Mouse (Mus musculus) ovary, adult 18-20 months (tissue): Measurements from ENCODE around the gene Sp1.

Source experiments
- DNase-seq: peaks from one replicate; pipeline ENCODE4 v3.0.0; 2022; ENCODE audit warnings: low spot score, mixed read lengths

Sp1 gene

GRCm38 (mm10) chr15:102399229-102400221 is 6.4 kb upstream of the Sp1 start:
- peak; percentile 93 for DNase-seq

DNA sequence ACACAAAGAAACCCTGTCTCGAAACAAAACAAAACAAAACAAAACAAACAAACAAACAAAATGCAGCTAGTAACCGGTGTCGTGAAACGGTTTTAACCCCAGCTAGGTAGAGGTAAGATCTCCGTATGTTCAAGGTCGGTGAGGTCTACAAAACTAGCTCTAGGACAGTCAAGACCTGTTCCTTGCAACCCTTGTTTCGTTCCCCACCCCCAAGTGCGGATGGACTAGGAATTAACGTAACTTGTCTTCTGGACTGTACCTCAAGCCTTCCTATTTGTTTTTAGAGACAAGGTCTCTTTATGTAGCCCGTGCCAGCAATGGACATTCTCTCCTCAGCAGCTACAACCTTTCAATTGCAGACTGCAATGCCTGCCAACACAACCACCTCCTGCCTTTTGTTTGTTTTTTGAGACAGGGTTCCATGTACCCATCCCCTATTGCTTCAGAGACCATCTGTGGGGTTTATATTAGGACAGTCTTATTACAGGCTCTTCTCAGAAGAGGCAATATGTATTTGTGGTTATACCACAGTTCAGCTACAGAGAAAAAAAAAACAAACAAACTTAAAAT is 5.4 kb upstream of the Sp1 start:
- no peak for DNase-seq

DNA sequence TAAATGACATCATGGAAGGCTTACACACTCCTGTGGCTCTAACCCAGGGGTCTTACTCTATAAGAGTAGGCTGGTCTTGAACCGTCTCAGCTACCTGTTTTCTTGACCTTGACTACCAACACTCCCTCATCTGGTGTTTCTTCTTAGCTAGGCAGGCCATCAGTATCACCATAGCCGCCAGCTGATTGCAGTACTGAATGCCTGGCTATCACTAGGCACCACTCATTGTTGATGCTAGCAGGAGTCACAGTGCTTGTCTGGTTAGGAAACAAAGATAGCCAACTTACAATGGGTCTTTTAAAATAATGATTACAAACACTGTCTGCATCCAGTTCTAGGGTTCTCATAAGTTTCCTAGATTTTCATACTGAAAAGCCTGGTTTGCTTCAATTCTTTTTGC is 4.7 kb upstream of the Sp1 start:
- no peak for DNase-seq

GRCm38 (mm10) chr15:102402210-102402609 is 3.7 kb upstream of the Sp1 start:
- DNase-seq, result no peak

DNA sequence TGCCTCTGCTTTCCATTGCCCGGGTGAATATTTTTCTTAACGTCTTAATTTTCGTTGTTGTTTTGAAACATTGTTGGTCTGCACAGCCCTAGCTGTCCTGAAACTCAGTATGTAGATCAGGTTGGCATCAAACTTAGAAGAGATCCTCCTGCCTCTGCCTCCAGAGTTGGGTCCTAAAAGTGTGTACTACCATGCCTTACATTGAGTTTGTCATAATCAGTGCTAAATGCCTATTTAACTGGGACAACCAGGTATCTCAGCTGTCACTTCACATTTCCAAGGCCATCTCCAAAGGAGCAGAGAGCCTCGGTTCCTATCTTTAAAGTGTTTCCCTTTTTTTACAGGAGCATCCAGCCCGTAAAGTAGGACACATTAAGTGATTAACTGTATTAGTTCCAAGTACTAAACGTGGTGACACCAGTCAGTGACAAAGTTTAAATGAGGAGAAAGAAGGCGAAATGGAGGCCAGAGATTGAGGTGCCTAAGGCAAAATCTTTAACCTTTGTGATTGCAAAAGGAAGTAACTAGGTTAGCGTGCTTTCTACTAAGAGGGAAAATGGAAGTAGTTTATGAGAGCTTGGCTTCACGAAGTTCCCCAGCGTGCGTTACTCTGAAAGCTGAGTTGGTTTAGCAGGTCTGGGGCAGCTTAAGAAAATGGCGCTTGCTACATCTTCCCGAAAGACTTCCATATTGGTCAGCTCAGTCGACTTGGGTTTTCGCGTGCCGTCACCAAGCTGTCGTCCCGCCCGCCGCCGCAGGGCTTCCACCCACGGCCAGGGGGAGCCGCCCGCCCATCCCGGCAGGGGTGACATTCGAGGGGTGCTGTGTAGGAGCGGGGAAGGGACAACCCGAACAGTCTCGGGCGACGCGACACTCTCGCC is 1.1 kb upstream of the Sp1 start:
- DNase-seq, result no peak

- DNase-seq, result peak; percentile 89
Observed at GRCm38 (mm10) chr15:102406196-102406911, 411 bp downstream of the Sp1 start.

GRCm38 (mm10) chr15:102406912-102407580 is 1.1 kb downstream of the Sp1 start:
- no peak for DNase-seq

DNA sequence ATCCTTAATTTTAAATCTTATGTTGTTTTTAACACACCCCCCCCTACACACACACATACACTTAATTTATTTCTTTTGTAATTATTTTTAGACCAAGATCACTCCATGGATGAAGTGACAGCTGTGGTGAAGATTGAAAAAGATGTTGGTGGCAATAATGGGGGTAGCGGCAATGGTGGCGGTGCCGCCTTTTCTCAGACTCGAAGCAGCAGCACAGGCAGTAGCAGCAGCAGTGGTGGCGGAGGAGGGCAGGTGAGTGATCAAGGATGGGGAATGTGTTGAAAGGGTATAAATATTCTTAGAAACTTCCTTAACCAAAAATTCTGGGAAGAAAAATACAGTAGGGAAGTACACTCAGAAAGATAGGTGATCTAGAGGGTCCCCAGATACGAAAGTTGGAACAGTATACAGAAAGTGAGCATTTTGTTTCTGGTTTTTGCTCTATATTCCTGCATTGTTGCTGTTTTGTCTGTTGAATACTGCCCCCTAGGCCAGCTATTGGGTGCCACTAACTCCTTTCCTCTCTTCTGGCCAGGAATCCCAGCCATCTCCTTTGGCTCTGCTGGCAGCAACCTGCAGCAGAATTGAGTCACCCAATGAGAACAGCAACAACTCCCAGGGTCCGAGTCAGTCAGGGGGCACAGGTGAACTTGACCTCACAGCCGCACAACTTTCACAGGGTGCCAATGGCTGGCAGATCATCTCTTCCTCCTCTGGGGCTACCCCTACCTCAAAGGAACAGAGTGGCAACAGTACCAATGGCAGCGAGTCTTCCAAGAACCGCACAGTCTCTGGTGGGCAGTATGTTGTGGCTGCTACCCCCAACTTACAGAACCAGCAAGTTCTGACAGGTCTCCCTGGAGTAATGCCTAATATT is 2.0 kb downstream of the Sp1 start:
- DNase-seq, result no peak

DNA sequence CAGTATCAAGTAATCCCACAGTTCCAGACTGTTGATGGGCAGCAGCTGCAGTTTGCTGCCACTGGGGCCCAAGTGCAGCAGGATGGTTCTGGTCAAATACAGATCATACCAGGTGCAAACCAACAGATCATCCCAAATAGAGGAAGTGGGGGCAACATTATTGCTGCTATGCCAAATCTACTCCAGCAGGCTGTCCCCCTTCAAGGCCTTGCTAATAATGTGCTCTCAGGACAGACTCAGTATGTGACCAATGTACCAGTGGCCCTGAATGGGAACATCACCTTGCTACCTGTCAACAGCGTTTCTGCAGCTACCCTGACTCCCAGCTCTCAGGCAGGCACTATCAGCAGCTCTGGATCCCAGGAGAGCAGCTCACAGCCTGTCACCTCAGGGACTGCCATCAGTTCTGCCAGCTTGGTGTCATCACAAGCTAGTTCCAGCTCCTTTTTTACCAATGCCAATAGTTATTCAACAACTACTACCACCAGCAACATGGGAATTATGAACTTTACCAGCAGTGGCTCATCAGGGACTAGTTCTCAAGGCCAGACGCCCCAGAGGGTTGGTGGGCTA is 2.7 kb downstream of the Sp1 start:
- DNase-seq, result no peak

DNA sequence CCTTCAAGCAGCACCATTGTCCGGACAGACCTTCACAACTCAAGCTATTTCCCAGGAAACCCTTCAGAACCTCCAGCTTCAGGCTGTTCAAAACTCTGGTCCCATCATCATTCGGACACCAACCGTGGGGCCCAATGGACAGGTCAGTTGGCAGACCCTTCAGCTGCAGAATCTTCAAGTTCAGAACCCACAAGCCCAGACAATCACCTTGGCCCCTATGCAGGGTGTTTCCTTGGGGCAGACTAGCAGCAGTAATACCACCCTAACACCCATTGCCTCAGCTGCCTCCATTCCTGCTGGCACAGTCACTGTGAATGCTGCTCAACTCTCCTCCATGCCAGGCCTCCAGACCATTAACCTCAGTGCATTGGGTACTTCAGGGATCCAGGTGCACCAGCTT is 3.3 kb downstream of the Sp1 start:
- no peak for DNase-seq

DNA sequence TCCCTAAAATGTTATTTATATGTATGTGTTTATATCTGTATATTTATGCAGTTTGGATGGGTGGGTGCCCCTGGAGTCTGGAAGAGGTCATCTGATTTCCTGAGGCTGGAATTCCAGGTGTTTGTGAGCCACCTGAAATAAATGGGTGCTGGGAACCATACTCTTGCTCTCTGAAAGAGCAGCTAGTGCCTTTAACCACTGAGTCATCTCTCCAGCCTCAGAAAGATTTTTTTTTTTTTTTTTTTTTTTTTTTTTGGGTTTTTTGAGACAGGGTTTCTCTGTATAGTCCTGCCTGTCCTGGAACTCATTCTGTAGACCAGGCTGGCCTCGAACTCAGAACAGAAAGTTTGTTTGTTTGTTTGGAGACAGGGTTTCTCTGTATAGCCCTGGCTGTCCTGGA is 5.1 kb downstream of the Sp1 start:
- no peak for DNase-seq

GRCm38 (mm10) chr15:102413687-102414086 is 7.7 kb downstream of the Sp1 start:
- DNase-seq, result no peak

DNA sequence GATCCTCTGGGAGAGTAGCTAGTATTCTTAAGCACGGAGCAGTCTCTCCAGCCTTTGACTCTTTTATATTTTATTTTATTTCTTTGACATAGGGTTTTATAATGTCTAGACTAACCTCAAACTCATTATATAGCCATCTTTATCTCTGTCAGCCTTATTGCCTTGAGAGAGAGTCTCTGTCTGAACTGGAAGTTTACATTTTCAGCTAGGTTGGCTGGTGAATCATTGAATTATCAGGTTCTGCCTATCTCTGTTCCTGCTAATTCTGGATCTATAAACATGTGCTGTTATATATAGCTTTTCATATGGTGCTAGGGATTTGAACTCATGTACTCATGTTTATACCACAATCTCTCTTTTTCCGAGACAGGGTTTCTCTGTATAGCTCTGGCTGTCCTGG is 11.6 kb downstream of the Sp1 start:
- no peak for DNase-seq

DNA sequence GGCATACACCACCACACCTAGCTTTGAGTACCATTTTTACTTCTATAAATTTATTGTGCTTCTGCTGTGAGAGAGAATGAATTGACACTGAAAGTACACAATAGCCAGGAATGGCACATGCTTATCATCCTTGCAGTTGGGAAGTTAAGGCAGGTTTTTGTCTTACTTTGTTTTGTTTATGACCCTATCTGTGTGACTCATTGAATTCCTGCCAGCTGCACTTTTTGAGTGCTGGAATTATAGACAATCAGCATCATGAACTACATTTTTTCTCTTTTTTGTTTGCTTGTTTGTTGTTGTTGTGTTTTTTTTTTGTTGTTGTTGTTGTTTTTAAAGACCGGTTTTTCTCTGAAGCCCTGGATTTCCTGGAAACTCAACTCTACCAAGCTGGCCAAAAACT is 15.0 kb downstream of the Sp1 start:
- no peak for DNase-seq

DNA sequence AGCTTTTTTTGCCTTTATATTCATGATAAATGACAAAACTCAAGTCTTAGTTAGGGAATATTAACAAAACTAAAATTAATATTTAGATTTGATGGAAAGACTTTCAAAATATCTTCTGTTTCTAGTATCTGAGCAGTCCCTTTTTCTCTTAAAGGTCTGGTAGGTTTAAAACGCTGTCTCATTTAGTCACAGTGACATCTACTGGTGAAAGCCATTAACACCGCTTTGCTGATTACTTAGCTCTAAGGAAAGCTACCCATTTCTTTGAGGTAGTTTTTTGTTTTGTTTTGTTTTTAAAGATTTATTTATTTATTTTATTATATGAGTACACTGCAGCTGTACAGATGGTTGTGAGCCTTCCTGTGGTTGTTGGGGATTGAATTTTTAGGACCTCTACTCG is 15.5 kb downstream of the Sp1 start:
- DNase-seq, result no peak

DNA sequence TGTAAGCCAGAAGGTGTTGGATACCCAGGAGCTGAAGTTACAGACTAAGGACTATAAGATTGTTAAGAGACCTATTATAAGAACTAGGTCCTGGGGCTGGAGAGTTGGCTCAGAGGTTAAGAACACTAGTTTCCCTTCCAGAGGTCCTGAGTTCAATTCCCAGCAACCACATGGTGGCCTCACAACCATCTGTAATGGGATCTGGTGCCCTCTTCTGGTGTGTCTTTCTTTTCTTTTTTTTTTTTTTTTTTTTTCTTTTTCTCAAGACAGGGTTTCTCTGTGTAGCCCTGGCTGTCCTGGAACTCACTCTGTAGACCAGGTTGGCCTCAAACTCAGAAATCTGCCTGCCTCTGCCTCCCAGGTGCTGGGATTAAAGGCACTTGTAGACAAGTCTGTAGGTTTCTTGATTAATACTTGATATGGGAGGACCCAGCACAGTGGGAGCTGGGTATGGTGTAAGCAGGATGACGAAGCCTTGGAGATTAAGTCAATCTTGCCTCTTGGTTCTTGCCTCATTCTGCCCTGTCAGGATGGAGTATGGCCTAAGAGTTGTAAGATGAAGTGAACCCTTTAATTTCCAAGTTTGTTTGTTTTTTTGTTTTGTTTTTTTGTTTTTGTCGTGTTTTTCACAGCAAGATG is 17.8 kb downstream of the Sp1 start:
- DNase-seq, result no peak

DNA sequence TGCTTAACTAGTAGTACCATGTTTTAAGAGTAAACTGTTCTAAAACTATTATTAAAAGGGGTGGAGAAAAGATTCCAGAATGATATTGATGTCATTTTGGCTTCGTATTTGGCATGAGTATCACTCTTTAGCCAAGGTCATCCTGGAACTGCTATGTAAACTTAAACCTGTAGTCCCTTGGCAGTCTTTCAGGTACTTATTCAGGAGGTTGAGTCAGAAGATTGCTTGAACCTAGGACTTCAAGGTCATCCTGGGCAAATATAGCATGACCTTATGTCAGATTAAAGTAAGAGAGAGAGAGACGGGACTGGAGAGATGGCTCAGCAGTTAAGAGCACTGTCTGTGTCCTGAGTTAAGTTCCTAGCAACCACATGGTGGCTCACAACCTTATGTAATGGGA is 18.7 kb downstream of the Sp1 start:
- DNase-seq, result no peak

- DNase-seq, result no peak
Observed at GRCm38 (mm10) chr15:102426963-102427362, 21.0 kb downstream of the Sp1 start.

- no peak for DNase-seq
Observed at GRCm38 (mm10) chr15:102432046-102432445, 26.1 kb downstream of the Sp1 start.
